Mouse (Mus musculus) hematopoietic multipotent progenitor cell, adult 10-12 weeks (in vitro differentiated cells): ENCODE results near the gene Anks1b. TPM values are rescaled to one million over a fixed set of nuclear protein-coding genes. Genes with fewer than 3 reads are reported as not detected.

Experiments
- polyA plus RNA-seq: library from polyadenylated mRNA; stranded (reverse); fragments of >175 nt; gene quantifications from 2 replicates; pipeline ENCODE4 v1.2.3, GENCODE M21; 2012; ENCODE audit warnings: low replicate concordance

Gene Anks1b
- 0.53 and 1.2 TPM in 2 replicates for polyA plus RNA-seq

GRCm38 (mm10) chr10:89873146-89873950, at the start of gene Anks1b:
TSS of gene Anks1b (plus strand) at chr10:89873509.

Other genes with a start within 250 kb of the Anks1b start
- 6.0 and 12.1 TPM in 2 replicates for gene Scyl2, start 187.2 kb upstream of the Anks1b start, polyA plus RNA-seq
- 0.49 and 0.74 TPM in 2 replicates for gene Actr6, start 141.2 kb upstream of the Anks1b start, polyA plus RNA-seq
- gene Uhrf1bp1l, start 128.5 kb upstream of the Anks1b start, polyA plus RNA-seq: 4.6 and 11.1 TPM in 2 replicates